Mouse (Mus musculus): ENCODE data around the gene Caln1.

Gene Caln1

GRCm38 (mm10) chr5:130813089-130813488, 443.8 kb downstream of the Caln1 start:
- H3K4me1 ChIP-seq (replicated peaks; ENCODE audit: low read depth, low read length): no peaks in the 10 kb centered on the region
- TF ChIP-seq POU5F1 (IDR thresholded peaks at IDR 0.05; ENCODE audit: borderline replicate concordance, low read length): no peak
- peak; percentile 77 for TF ChIP-seq CTCF (conservative IDR thresholded peaks at IDR 0.05; ENCODE audit: low read length)
- no peak for TF ChIP-seq NANOG (IDR thresholded peaks at IDR 0.05; ENCODE audit: borderline replicate concordance, low read length)

GRCm38 (mm10) chr5:130815352-130815751, 446.1 kb downstream of the Caln1 start:
- no peak for TF ChIP-seq POU5F1 (IDR thresholded peaks at IDR 0.05; ENCODE audit: borderline replicate concordance, low read length)

More at GRCm38 (mm10) chr5:130813089-130813488, 443.8 kb downstream of the Caln1 start:
- Histone ChIP-seq H3K36me3 (ENCODE audit: insufficient read depth, low read length) (no peaks in the 10 kb centered on the region), H3K9me3 (ENCODE audit: low read length) (peaks cover 10% of the 10 kb centered on the region), H3K27me3 (ENCODE audit: insufficient read depth, low read length) (no peaks in the 10 kb centered on the region), H3K4me3 (replicated peaks; ENCODE audit: low read length) (no peak overlapping the region)

GRCm38 (mm10) chr5:130820021-130820648, 450.9 kb downstream of the Caln1 start:
- H3K27me3 ChIP-seq (ENCODE audit: insufficient read depth, low read length): no peaks in the 10 kb centered on the region
- H3K4me3 ChIP-seq (replicated peaks; ENCODE audit: low read length): no peak overlapping the region
- TF ChIP-seq CTCF (conservative IDR thresholded peaks at IDR 0.05; ENCODE audit: low read length): no peak
- no peak for TF ChIP-seq POU5F1 (IDR thresholded peaks at IDR 0.05; ENCODE audit: borderline replicate concordance, low read length)
- TF ChIP-seq NANOG (IDR thresholded peaks at IDR 0.05; ENCODE audit: borderline replicate concordance, low read length): no peak
- H3K36me3 ChIP-seq (ENCODE audit: insufficient read depth, low read length): no peaks in the 10 kb centered on the region
- H3K4me1 ChIP-seq (replicated peaks; ENCODE audit: low read depth, low read length): no peaks in the 10 kb centered on the region
- H3K9me3 ChIP-seq (ENCODE audit: low read length): no peaks in the 10 kb centered on the region

More at GRCm38 (mm10) chr5:130815352-130815751, 446.1 kb downstream of the Caln1 start:
- Histone ChIP-seq H3K4me3 (replicated peaks; ENCODE audit: low read length) (no peak overlapping the region), H3K4me1 (replicated peaks; ENCODE audit: low read depth, low read length) (no peaks in the 10 kb centered on the region), H3K27me3 (ENCODE audit: insufficient read depth, low read length) (no peaks in the 10 kb centered on the region), H3K9me3 (ENCODE audit: low read length) (no peaks in the 10 kb centered on the region), H3K36me3 (ENCODE audit: insufficient read depth, low read length) (no peaks in the 10 kb centered on the region)

GRCm38 (mm10) chr5:130820661-130821060, 451.4 kb downstream of the Caln1 start:
- TF ChIP-seq CTCF (conservative IDR thresholded peaks at IDR 0.05; ENCODE audit: low read length) (no peak), POU5F1 (IDR thresholded peaks at IDR 0.05; ENCODE audit: borderline replicate concordance, low read length) (no peak), NANOG (IDR thresholded peaks at IDR 0.05; ENCODE audit: borderline replicate concordance, low read length) (no peak)
- no peaks in the 10 kb centered on the region for H3K4me1 ChIP-seq (replicated peaks; ENCODE audit: low read depth, low read length)
- no peak overlapping the region for H3K4me3 ChIP-seq (replicated peaks; ENCODE audit: low read length)
- H3K27me3 ChIP-seq (ENCODE audit: insufficient read depth, low read length): no peaks in the 10 kb centered on the region
- H3K36me3 ChIP-seq (ENCODE audit: insufficient read depth, low read length): no peaks in the 10 kb centered on the region
- H3K9me3 ChIP-seq (ENCODE audit: low read length): no peaks in the 10 kb centered on the region

GRCm38 (mm10) chr5:130825797-130826196, 456.5 kb downstream of the Caln1 start:
- H3K4me3 ChIP-seq (replicated peaks; ENCODE audit: low read length): no peak overlapping the region
- H3K36me3 ChIP-seq (ENCODE audit: insufficient read depth, low read length): no peaks in the 10 kb centered on the region
- H3K27me3 ChIP-seq (ENCODE audit: insufficient read depth, low read length): no peaks in the 10 kb centered on the region
- H3K9me3 ChIP-seq (ENCODE audit: low read length): peaks cover 7% of the 10 kb centered on the region
- H3K4me1 ChIP-seq (replicated peaks; ENCODE audit: low read depth, low read length): no peaks in the 10 kb centered on the region
- TF ChIP-seq POU5F1 (IDR thresholded peaks at IDR 0.05; ENCODE audit: borderline replicate concordance, low read length): no peak
- TF ChIP-seq CTCF (conservative IDR thresholded peaks at IDR 0.05; ENCODE audit: low read length): no peak
- no peak for TF ChIP-seq NANOG (IDR thresholded peaks at IDR 0.05; ENCODE audit: borderline replicate concordance, low read length)

- Histone ChIP-seq H3K36me3 (ENCODE audit: insufficient read depth, low read length) (no peaks in the 10 kb centered on the region), H3K4me1 (replicated peaks; ENCODE audit: low read depth, low read length) (peaks cover 37% of the 10 kb centered on the region), H3K4me3 (replicated peaks; ENCODE audit: low read length) (no peak overlapping the region), H3K27me3 (ENCODE audit: insufficient read depth, low read length) (no peaks in the 10 kb centered on the region), H3K9me3 (ENCODE audit: low read length) (no peaks in the 10 kb centered on the region)
- no peak for TF ChIP-seq NANOG (IDR thresholded peaks at IDR 0.05; ENCODE audit: borderline replicate concordance, low read length)
- TF ChIP-seq POU5F1 (IDR thresholded peaks at IDR 0.05; ENCODE audit: borderline replicate concordance, low read length): no peak
- TF ChIP-seq CTCF (conservative IDR thresholded peaks at IDR 0.05; ENCODE audit: low read length): no peak
Measured at GRCm38 (mm10) chr5:130848562-130848961, 479.3 kb downstream of the Caln1 start.

- no peaks in the 10 kb centered on the region for H3K36me3 ChIP-seq (ENCODE audit: insufficient read depth, low read length)
- no peaks in the 10 kb centered on the region for H3K27me3 ChIP-seq (ENCODE audit: insufficient read depth, low read length)
- peaks cover 44% of the 10 kb centered on the region for H3K4me1 ChIP-seq (replicated peaks; ENCODE audit: low read depth, low read length)
- H3K4me3 ChIP-seq (replicated peaks; ENCODE audit: low read length): no peak overlapping the region
- no peaks in the 10 kb centered on the region for H3K9me3 ChIP-seq (ENCODE audit: low read length)
- TF ChIP-seq POU5F1 (IDR thresholded peaks at IDR 0.05; ENCODE audit: borderline replicate concordance, low read length) (no peak), CTCF (conservative IDR thresholded peaks at IDR 0.05; ENCODE audit: low read length) (no peak), NANOG (IDR thresholded peaks at IDR 0.05; ENCODE audit: borderline replicate concordance, low read length) (no peak)
Measured at GRCm38 (mm10) chr5:130849610-130850009, 480.4 kb downstream of the Caln1 start.

- H3K4me3 ChIP-seq (replicated peaks; ENCODE audit: low read length): peak overlapping the region; percentile 41
- TF ChIP-seq POU5F1 (IDR thresholded peaks at IDR 0.05; ENCODE audit: borderline replicate concordance, low read length) (no peak), CTCF (conservative IDR thresholded peaks at IDR 0.05; ENCODE audit: low read length) (no peak), NANOG (IDR thresholded peaks at IDR 0.05; ENCODE audit: borderline replicate concordance, low read length) (no peak)
- H3K9me3 ChIP-seq (ENCODE audit: low read length): no peaks in the 10 kb centered on the region
- H3K27me3 ChIP-seq (ENCODE audit: insufficient read depth, low read length): no peaks in the 10 kb centered on the region
- H3K36me3 ChIP-seq (ENCODE audit: insufficient read depth, low read length): no peaks in the 10 kb centered on the region
- peaks cover 44% of the 10 kb centered on the region for H3K4me1 ChIP-seq (replicated peaks; ENCODE audit: low read depth, low read length)
Measured at GRCm38 (mm10) chr5:130852182-130852581, 482.9 kb downstream of the Caln1 start.

- Histone ChIP-seq H3K27me3 (ENCODE audit: insufficient read depth, low read length) (no peaks in the 10 kb centered on the region), H3K4me1 (replicated peaks; ENCODE audit: low read depth, low read length) (peaks cover 37% of the 10 kb centered on the region), H3K36me3 (ENCODE audit: insufficient read depth, low read length) (no peaks in the 10 kb centered on the region), H3K4me3 (replicated peaks; ENCODE audit: low read length) (no peak overlapping the region), H3K9me3 (ENCODE audit: low read length) (no peaks in the 10 kb centered on the region)
- TF ChIP-seq NANOG (IDR thresholded peaks at IDR 0.05; ENCODE audit: borderline replicate concordance, low read length) (no peak), CTCF (conservative IDR thresholded peaks at IDR 0.05; ENCODE audit: low read length) (peak; percentile 95)
Measured at GRCm38 (mm10) chr5:130853371-130853770, 484.1 kb downstream of the Caln1 start.

Data from E14TG2a.4 (cell line).